Mouse (Mus musculus) neural tube, embryonic 15.5 days (tissue): Measurements from ENCODE around the gene Polr3c. TPM values are rescaled to one million over a fixed set of nuclear protein-coding genes. Genes with fewer than 3 reads are reported as not detected.
A peak's percentile ranks its signal among the peaks of the same experiment; 100 is the strongest.

Experiments used
- ATAC-seq: fragments of 200-750 bp; cut with Nextera tagmentation; 2 replicates; pipeline ENCODE4 v1.8.0; 2017; ENCODE audit warnings: mild to moderate bottlenecking, moderate TSS enrichment, moderate library complexity; ENCODE audit not compliant: low FRiP score
- H3K27ac ChIP-seq: fragments of 300-500 bp; sonication (generic); replicated peaks from 2 replicates; pipeline ENCODE4 v1.5.1; 2015; ENCODE audit warnings: mild to moderate bottlenecking, inconsistent platforms
- H3K27me3 ChIP-seq: fragments of 300-500 bp; sonication (generic); replicated peaks from 2 replicates; pipeline ENCODE4 v1.6.1; 2015; ENCODE audit warnings: inconsistent platforms
- H3K36me3 ChIP-seq: fragments of 300-500 bp; sonication (generic); 2 replicates; pipeline ENCODE4 v1.6.1; 2015; ENCODE audit warnings: inconsistent platforms
- H3K4me1 ChIP-seq: fragments of 300-500 bp; sonication (generic); 2 replicates; pipeline ENCODE4 v1.6.1; 2015; ENCODE audit warnings: inconsistent platforms
- H3K4me2 ChIP-seq: fragments of 300-500 bp; sonication (generic); 2 replicates; pipeline ENCODE4 v1.6.1; 2015; ENCODE audit warnings: inconsistent platforms, mild to moderate bottlenecking, moderate library complexity
- H3K4me3 ChIP-seq: fragments of 300-500 bp; sonication (generic); replicated peaks from 2 replicates; pipeline ENCODE4 v1.5.1; 2015; ENCODE audit warnings: mild to moderate bottlenecking, inconsistent platforms
- H3K9ac ChIP-seq: fragments of 300-500 bp; sonication (generic); replicated peaks from 2 replicates; pipeline ENCODE4 v1.6.1; 2015; ENCODE audit warnings: mild to moderate bottlenecking, inconsistent platforms
- H3K9me3 ChIP-seq: fragments of 300-500 bp; sonication (generic); replicated peaks from 2 replicates; pipeline ENCODE4 v1.6.1; 2016; ENCODE audit warnings: inconsistent platforms
- WGBS: fragments of 180-500 bp; shearing (Covaris S2); methylation state at CpG from one replicate; pipeline ENCODE4 v1.1.7; 2015; ENCODE audit warnings: mixed read lengths; 5-methylcytosine and 5-hydroxymethylcytosine counted together
- polyA plus RNA-seq: library from polyadenylated mRNA; unstranded; fragments of >200 nt; fragmentation: Nextera tagmentation; extraction: Ambion mirVana; gene quantifications from 2 replicates; pipeline ENCODE4 v1.2.1, GENCODE M21; 2015

Polr3c gene
- polyA plus RNA-seq, 1 experiment from 2014 or later = 31.5 TPM

DNA sequence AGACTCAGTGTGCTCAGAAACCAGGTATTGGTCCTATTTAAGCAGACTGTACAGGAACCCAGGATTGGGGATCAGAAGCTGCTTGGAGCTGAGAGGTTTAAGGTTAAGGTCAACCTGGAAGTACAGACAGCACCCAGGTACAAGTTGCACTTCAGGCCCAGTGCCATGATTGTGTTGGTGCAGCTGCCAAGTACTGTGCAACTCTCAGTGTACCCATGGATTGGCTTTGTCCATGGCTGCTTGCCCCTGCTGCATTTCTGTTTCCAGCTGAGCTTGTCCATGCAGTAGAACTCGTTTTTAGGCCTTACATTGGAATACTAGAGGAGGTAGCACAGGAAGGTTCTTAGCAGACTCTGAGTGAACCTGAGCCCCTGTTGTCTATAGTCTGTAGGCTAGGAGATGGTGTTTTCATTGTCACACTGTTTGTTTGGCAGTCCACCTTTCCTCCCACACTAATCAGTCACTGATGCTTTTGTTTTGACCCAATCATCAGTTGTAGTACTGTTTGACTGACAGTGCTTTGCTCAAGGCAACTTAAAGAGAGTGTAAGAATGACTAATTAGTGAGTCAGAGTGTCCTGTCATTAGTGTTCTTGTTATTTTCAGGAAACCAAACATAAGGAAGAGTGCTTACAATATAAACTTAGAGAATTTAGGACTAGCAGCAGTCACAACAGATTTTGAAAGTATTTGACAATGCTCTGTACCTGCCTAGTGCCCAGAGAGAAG, 9.7 kb upstream of the Polr3c start:
- no peak for ATAC-seq
- peaks cover 2% of the 10 kb centered on the region; the same call in 1 of the 2 replicates for H3K4me1 ChIP-seq

DNA sequence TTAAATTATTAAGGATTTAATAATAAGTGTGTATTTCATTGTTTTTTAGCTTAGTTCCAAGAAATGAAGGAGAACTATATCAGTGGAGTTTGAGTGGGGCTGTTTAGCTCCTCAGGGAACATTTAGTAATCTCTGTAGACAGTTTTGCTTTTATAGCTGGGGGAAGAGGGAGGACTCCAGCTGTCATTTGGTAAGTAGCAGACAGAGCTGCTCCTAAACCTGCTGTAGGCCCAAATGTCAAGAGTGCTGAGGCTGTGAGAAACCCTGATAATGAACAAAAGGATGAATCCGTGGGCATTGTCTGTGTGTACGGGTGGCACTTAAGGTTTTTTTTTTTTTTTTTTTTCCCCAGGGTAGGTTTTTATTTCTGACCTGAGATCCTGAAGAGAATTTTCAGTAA, 7.8 kb upstream of the Polr3c start:
- Histone ChIP-seq H3K4me3 (no peak overlapping the region), H3K4me1 (peaks cover 11% of the 10 kb centered on the region), H3K36me3 (no peaks in the 10 kb centered on the region), H3K27ac (no peak overlapping the region), H3K4me2 (no peak overlapping the region), H3K27me3 (no peaks in the 10 kb centered on the region), H3K9me3 (no peaks in the 10 kb centered on the region), H3K9ac (no peak overlapping the region)
- WGBS = 58% methylated on average over 2 of the region's 2 CpGs
- no peak for ATAC-seq

More for the DNA sequence above, 9.7 kb upstream of the Polr3c start:
- Histone ChIP-seq H3K9ac (no peak overlapping the region), H3K27me3 (no peaks in the 10 kb centered on the region), H3K9me3 (no peaks in the 10 kb centered on the region), H3K4me3 (no peak overlapping the region), H3K27ac (no peak overlapping the region), H3K36me3 (no peaks in the 10 kb centered on the region), H3K4me2 (no peak overlapping the region)
- WGBS = 58% methylated on average over 1 of the region's 1 CpGs

DNA sequence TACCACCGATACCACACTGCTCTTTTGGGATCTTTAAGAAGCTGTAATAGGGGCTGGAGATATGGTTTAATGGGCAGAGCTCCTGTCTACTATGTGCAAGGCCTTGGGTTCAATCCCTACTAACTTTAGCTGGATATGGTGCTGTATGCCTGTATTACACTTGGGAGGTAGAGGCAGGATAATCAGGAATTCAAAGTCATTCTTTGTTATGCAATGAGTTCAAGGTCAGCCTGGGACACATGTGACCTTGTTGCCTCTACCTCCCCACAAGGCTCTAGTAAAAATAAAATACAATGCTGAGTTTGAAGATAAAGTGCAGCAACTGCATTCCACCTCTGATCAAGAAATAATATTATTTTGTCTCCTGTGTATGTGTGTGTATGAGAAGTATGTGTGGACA, 6.6 kb upstream of the Polr3c start:
- no peak overlapping the region for H3K27ac ChIP-seq
- no peak overlapping the region for H3K9ac ChIP-seq
- no peaks in the 10 kb centered on the region for H3K36me3 ChIP-seq
- no peak for ATAC-seq
- H3K4me2 ChIP-seq = no peak overlapping the region
- H3K9me3 ChIP-seq = no peaks in the 10 kb centered on the region
- peaks cover 22% of the 10 kb centered on the region for H3K4me1 ChIP-seq
- H3K27me3 ChIP-seq = no peaks in the 10 kb centered on the region
- WGBS = 97% methylated on average over 1 of the region's 1 CpGs
- H3K4me3 ChIP-seq = no peak overlapping the region

DNA sequence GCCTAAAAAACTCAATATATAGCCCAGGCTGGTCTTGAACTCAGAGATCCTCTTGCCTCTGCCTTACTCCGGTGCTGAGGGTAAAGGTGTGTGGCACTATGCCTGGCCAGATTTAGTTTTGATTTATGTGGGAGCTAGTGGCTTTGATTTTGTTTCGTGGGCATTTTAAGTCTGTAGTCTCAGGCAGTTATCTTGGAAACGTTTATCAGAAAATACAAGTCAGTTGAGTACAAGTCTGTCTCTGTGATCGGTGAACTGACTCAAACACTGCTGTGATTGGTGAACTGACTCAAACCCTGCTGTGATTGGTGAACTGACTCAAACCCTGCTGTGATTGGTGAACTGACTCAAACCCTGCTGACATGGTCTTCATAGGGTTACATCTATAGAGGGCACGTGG, 3.4 kb upstream of the Polr3c start:
- Histone ChIP-seq H3K27ac (no peak overlapping the region), H3K4me1 (peaks cover 37% of the 10 kb centered on the region), H3K27me3 (no peaks in the 10 kb centered on the region), H3K4me3 (no peak overlapping the region), H3K4me2 (no peak overlapping the region), H3K9me3 (no peaks in the 10 kb centered on the region), H3K36me3 (no peaks in the 10 kb centered on the region), H3K9ac (no peak overlapping the region)
- 70% methylated on average over 5 of the region's 5 CpGs for WGBS
- ATAC-seq = no peak

DNA sequence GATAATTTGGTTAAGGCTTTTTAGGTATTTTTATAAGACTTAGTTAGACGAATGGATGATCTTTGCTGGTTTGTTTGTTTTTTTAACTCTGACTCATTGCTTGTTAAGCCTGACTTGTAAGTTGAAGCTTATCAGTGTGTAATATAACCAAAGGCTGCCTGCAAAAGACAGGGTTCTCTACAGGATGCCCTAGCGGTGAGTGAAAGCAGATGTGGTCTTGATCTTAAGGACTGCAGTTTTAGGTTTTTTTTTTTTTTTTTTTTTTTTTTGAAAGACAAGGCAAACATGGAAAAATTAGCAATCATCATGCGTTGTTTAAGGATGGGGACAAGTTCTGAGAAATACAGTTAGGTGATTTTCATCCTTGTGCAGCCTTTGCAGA, 2.0 kb upstream of the Polr3c start:
- no peak for ATAC-seq
- H3K36me3 ChIP-seq = no peaks in the 10 kb centered on the region
- no peaks in the 10 kb centered on the region for H3K9me3 ChIP-seq
- H3K4me2 ChIP-seq = peak overlapping the region; percentile 71
- no peak overlapping the region for H3K27ac ChIP-seq
- H3K4me1 ChIP-seq = peaks cover 35% of the 10 kb centered on the region
- H3K27me3 ChIP-seq = no peaks in the 10 kb centered on the region
- no peak overlapping the region for H3K9ac ChIP-seq
- 85% methylated on average over 3 of the region's 3 CpGs for WGBS
- H3K4me3 ChIP-seq = no peak overlapping the region

DNA sequence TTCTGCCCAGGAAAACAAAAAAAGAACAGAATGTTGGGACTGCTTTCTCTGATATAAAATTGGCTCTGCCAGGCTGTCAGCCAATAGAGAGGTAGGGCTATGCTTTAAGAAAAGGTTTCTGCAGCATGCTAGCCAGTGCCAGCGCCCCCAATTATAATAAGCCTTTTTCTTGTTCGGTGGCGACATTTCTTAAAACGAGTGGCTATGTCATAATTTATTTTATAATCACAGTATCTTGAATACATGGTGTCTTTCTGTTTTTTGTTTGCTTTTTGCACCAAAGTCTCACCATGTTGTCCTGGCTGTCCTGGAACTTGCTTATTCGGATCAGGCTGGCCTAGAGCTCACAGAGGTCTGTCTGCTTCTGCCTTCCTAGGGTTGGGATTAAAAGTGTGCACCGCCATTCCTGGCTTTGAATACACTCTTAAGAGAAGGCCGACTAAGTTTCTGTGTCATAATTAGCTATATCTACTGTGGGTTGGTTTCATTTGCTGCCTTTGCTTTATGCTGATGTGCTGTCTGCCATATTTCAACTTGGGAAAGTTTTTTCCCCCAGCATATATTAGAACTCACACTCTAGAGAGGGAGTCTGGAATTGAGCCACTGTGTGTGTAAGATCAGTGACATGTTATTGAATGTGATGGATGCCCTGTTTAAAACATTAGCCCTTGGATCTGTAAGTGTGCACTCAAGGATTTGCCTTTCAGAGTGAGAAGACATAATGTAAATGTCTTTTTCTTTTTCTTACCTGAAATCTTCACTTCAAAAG, 1.4 kb upstream of the Polr3c start:
- Histone ChIP-seq H3K36me3 (peaks cover under 1% of the 10 kb centered on the region; the same call in 1 of the 2 replicates), H3K4me1 (peaks cover 35% of the 10 kb centered on the region), H3K4me2 (peak overlapping the region; percentile 71), H3K4me3 (peak overlapping the region; percentile 88), H3K9ac (peak overlapping the region; percentile 87), H3K9me3 (no peaks in the 10 kb centered on the region), H3K27ac (peak overlapping the region; percentile 88), H3K27me3 (no peaks in the 10 kb centered on the region)
- WGBS = 52% methylated on average over 7 of the region's 7 CpGs
- ATAC-seq = no peak

DNA sequence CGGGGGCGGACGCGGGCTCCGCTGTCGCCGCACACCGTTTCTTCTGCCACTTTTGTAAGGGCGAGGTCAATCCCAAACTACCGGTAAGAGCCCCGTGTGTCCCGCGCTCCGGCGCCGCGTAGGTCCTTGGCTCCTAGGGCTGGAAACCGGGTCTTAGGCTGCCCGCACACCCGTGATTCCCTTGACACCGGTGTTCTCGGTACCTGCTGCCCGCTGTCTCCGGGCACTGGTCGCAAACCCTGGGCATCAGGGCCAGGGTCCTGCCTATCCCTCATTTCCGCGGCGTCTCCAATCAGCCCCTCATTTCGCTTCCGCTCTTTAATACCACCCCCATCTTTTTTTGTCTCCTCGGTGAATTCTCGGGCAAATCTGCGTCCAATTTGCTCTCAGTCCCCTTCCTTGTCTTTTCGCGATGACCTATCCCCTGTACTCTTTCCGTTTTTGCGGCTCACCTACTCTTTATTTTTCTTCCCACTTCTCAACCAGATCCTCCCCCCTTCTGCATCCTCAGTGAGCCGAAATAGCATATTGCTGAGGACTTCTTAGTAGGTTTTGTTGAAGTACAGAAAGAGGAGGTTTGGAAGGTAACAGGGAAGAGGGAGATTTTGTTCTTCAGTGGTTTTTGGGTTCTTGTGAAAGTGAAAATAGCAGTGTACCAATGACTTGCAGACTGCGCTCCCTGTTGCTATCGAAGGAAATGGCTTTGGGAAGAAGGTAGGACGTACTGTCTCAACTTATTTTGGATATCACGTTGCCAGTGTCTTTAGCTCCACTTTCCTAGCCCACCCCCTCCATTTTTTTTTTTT, 603 bp upstream of the Polr3c start:
- peak; percentile 68 for ATAC-seq

DNA sequence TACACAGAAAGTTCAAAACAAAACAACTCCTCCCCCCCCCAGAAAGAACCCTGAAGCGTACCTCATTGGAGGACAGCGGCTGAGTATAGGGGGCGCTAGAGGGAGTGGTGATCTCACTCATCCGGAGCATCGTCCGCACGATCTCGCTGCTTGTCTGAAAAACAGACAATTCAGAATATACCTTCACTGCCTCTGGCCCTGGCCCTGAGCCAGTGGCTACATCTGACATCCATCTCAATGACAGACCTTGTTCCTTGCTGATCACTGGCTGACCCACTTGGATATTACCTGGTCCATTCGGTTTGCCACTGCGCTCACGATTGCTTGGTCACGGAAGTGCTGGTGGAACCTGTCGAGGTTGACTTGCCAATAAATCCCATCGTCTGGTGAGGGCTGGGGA, 8.3 kb downstream of the Polr3c start:
- peaks cover 4% of the 10 kb centered on the region; the same call in 1 of the 2 replicates for H3K4me1 ChIP-seq
- peak overlapping the region; percentile 23; the same call in 1 of the 2 replicates for H3K4me2 ChIP-seq
- ATAC-seq = 0 out of 2 replicates have a peak, but pooled peaks have one; percentile 41
- no peak overlapping the region for H3K9ac ChIP-seq
- H3K27me3 ChIP-seq = no peaks in the 10 kb centered on the region
- no peak overlapping the region for H3K4me3 ChIP-seq
- H3K9me3 ChIP-seq = no peaks in the 10 kb centered on the region
- H3K27ac ChIP-seq = no peak overlapping the region
- 37% methylated on average over 14 of the region's 14 CpGs for WGBS
- peaks cover 52% of the 10 kb centered on the region for H3K36me3 ChIP-seq

More for the DNA sequence above, 603 bp upstream of the Polr3c start:
- under 1% methylated on average over 42 of the region's 42 CpGs for WGBS
- peaks cover 35% of the 10 kb centered on the region for H3K4me1 ChIP-seq
- peaks cover 8% of the 10 kb centered on the region for H3K36me3 ChIP-seq
- H3K27ac ChIP-seq = peak overlapping the region; percentile 88
- peak overlapping the region; percentile 88 for H3K4me3 ChIP-seq
- H3K9me3 ChIP-seq = no peaks in the 10 kb centered on the region
- peak overlapping the region; percentile 71 for H3K4me2 ChIP-seq
- H3K9ac ChIP-seq = peak overlapping the region; percentile 87
- no peaks in the 10 kb centered on the region for H3K27me3 ChIP-seq

DNA sequence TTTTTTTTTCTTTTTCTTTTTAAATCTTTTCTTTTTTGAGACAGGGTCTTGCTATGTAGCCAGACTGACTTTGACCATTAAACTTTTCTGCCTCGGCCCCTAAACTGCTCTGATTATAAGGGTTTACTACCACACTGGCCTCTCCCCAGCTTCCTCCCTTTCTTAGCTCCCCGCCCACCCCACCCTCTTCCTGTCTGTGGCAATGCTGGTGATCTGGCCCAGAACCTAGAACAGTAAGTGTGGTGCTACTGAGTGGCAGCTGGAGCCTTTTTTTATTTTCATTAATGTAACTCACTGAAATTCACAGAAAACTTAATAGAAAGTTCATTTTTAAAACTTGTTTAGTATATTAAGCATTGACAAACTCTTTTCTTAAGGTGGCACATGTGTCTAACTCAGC, 11.6 kb downstream of the Polr3c start:
- peaks cover 56% of the 10 kb centered on the region for H3K36me3 ChIP-seq
- no peak overlapping the region for H3K9ac ChIP-seq
- no peak for ATAC-seq
- 66% methylated on average over 2 of the region's 2 CpGs for WGBS
- H3K9me3 ChIP-seq = no peaks in the 10 kb centered on the region
- peaks cover 4% of the 10 kb centered on the region; the same call in 1 of the 2 replicates for H3K4me1 ChIP-seq
- no peak overlapping the region for H3K4me3 ChIP-seq
- H3K27me3 ChIP-seq = no peaks in the 10 kb centered on the region
- H3K4me2 ChIP-seq = no peak overlapping the region
- no peak overlapping the region for H3K27ac ChIP-seq

DNA sequence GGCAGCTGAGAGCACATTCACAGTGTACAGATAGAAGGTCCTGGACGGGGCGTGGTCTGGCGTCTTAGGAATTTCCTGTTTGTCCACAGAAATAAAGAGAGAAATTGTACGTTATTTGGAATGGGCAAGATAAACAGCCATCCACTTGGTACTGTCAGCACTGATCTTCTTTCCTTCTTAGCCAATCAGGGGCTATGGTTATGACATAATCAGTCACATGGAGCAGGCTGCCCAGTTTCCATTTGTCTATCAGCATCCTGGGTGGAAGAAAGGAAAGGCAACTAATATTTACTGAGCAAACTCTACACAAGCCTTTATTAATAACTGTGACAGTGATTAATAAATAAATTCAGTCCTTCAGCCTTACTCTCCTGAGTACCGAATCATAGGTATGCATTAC, 13.1 kb downstream of the Polr3c start:
- 94% methylated on average over 5 of the region's 5 CpGs for WGBS
- Histone ChIP-seq H3K4me3 (no peak overlapping the region), H3K27me3 (no peaks in the 10 kb centered on the region), H3K9ac (no peak overlapping the region), H3K9me3 (no peaks in the 10 kb centered on the region), H3K4me1 (peaks cover 3% of the 10 kb centered on the region; the same call in 1 of the 2 replicates), H3K36me3 (peaks cover 60% of the 10 kb centered on the region), H3K27ac (no peak overlapping the region), H3K4me2 (no peak overlapping the region)
- no peak for ATAC-seq

DNA sequence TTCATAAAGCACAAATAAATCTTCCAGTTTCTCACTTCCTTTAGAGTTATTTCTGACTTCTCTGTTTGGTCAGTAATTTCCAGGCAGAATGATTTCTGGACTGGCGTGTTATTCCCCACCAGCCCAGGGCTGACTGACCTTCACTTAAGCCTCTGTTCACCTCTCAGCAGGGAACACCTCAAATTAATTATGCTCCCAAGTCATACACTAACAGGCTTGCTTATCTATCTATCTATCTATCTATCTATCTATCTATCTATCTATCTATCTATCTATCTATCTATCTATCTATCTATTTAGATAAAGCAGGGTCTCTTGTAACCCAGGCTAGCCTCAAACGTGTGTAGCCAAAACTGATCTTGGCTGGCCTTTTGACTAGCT, 18.8 kb downstream of the Polr3c start:
- H3K4me2 ChIP-seq = peak overlapping the region; percentile 99
- 48% methylated on average over 2 of the region's 2 CpGs for WGBS
- peak overlapping the region; percentile 78 for H3K9ac ChIP-seq
- H3K4me3 ChIP-seq = peak overlapping the region; percentile 55; the same call in 1 of the 2 replicates
- peak; percentile 15; the same call in 1 of the 2 replicates for ATAC-seq
- no peaks in the 10 kb centered on the region for H3K9me3 ChIP-seq
- H3K4me1 ChIP-seq = peaks cover 6% of the 10 kb centered on the region
- no peak overlapping the region for H3K27ac ChIP-seq
- H3K27me3 ChIP-seq = no peaks in the 10 kb centered on the region
- peaks cover 50% of the 10 kb centered on the region for H3K36me3 ChIP-seq
